Mouse (Mus musculus) stomach, embryonic 15.5 days (tissue): ENCODE results near the gene Fcho2. TPM values are rescaled to one million over a fixed set of nuclear protein-coding genes. Genes with fewer than 3 reads are reported as not detected.
A peak's percentile ranks its signal among the peaks of the same experiment; 100 is the strongest.

Experiments used
- ATAC-seq: fragments of 200-750 bp; cut with Nextera tagmentation; 2 replicates; pipeline ENCODE4 v1.8.0; 2017; ENCODE audit warnings: low read depth, moderate number of reproducible peaks, moderate TSS enrichment; ENCODE audit not compliant: insufficient read depth, low FRiP score
- H3K27ac ChIP-seq: fragments of 300-500 bp; sonication (generic); 2 replicates; pipeline ENCODE4 v1.5.1; 2015; ENCODE audit warnings: mild to moderate bottlenecking, inconsistent platforms
- H3K27me3 ChIP-seq: fragments of 300-500 bp; sonication (generic); replicated peaks from 2 replicates; pipeline ENCODE4 v1.6.1; 2015; ENCODE audit warnings: inconsistent platforms
- H3K36me3 ChIP-seq: fragments of 300-500 bp; sonication (generic); 2 replicates; pipeline ENCODE4 v1.6.1; 2015; ENCODE audit warnings: inconsistent platforms
- H3K4me1 ChIP-seq: fragments of 300-500 bp; sonication (generic); 2 replicates; pipeline ENCODE4 v1.6.1; 2015; ENCODE audit warnings: inconsistent platforms
- H3K4me2 ChIP-seq: fragments of 300-500 bp; sonication (generic); 2 replicates; pipeline ENCODE4 v1.6.1; 2015; ENCODE audit warnings: mild to moderate bottlenecking, inconsistent platforms
- H3K4me3 ChIP-seq: fragments of 300-500 bp; sonication (generic); replicated peaks from 2 replicates; pipeline ENCODE4 v1.5.1; 2015; ENCODE audit warnings: inconsistent platforms
- H3K9ac ChIP-seq: fragments of 300-500 bp; sonication (generic); 2 replicates; pipeline ENCODE4 v1.6.1; 2015; ENCODE audit warnings: inconsistent platforms
- H3K9me3 ChIP-seq: fragments of 300-500 bp; sonication (generic); 2 replicates; pipeline ENCODE4 v1.6.1; 2016; ENCODE audit warnings: inconsistent platforms
- WGBS: fragments of 180-500 bp; shearing (Covaris S2); methylation state at CpG from one replicate; pipeline ENCODE4 v1.1.7; 2015; 5-methylcytosine and 5-hydroxymethylcytosine counted together
- polyA plus RNA-seq: library from polyadenylated mRNA; unstranded; fragments of >200 nt; fragmentation: Nextera tagmentation; extraction: Ambion mirVana; gene quantifications from 2 replicates; pipeline ENCODE4 v1.2.1, GENCODE M21; 2015

Gene Fcho2
- polyA plus RNA-seq, 1 experiment from 2014 or later, result 47.8 TPM

- H3K9ac ChIP-seq, result no peak overlapping the region
- H3K4me3 ChIP-seq, result no peak overlapping the region
- no peak overlapping the region for H3K27ac ChIP-seq
- no peaks in the 10 kb centered on the region for H3K9me3 ChIP-seq
- no peak overlapping the region for H3K4me2 ChIP-seq
- WGBS, result 79% methylated on average over 4 of the region's 4 CpGs
- H3K27me3 ChIP-seq, result no peaks in the 10 kb centered on the region
- H3K4me1 ChIP-seq, result no peaks in the 10 kb centered on the region
- ATAC-seq, result no peak
- H3K36me3 ChIP-seq, result peaks cover 29% of the 10 kb centered on the region
These were observed 11.6 kb downstream of the Fcho2 start for GRCm38 (mm10) chr13:98803699-98804098.

GRCm38 (mm10) chr13:98802957-98803356 lies 12.3 kb downstream of the Fcho2 start:
- Histone ChIP-seq H3K9ac (no peak overlapping the region), H3K4me3 (no peak overlapping the region), H3K27me3 (no peaks in the 10 kb centered on the region), H3K4me2 (no peak overlapping the region), H3K27ac (no peak overlapping the region), H3K4me1 (no peaks in the 10 kb centered on the region), H3K9me3 (no peaks in the 10 kb centered on the region), H3K36me3 (peaks cover 31% of the 10 kb centered on the region)
- 87% methylated on average over 3 of the region's 3 CpGs for WGBS
- no peak for ATAC-seq

GRCm38 (mm10) chr13:98795511-98795910 lies 19.7 kb downstream of the Fcho2 start:
- Histone ChIP-seq H3K9ac (no peak overlapping the region), H3K4me3 (no peak overlapping the region), H3K27ac (no peak overlapping the region), H3K36me3 (peaks cover 15% of the 10 kb centered on the region), H3K27me3 (no peaks in the 10 kb centered on the region), H3K4me1 (no peaks in the 10 kb centered on the region), H3K4me2 (no peak overlapping the region), H3K9me3 (no peaks in the 10 kb centered on the region)
- 97% methylated on average over 3 of the region's 3 CpGs for WGBS
- no peak for ATAC-seq

GRCm38 (mm10) chr13:98792864-98793263 lies 22.4 kb downstream of the Fcho2 start:
- no peak for ATAC-seq
- Histone ChIP-seq H3K27ac (no peak overlapping the region), H3K27me3 (no peaks in the 10 kb centered on the region), H3K4me3 (no peak overlapping the region), H3K9me3 (no peaks in the 10 kb centered on the region), H3K36me3 (peaks cover 2% of the 10 kb centered on the region; the same call in 1 of the 2 replicates), H3K4me1 (no peaks in the 10 kb centered on the region), H3K9ac (no peak overlapping the region), H3K4me2 (no peak overlapping the region)
- 92% methylated on average over 1 of the region's 1 CpGs for WGBS

- peaks cover 6% of the 10 kb centered on the region; the same call in 1 of the 2 replicates for H3K36me3 ChIP-seq
- H3K9me3 ChIP-seq, result no peaks in the 10 kb centered on the region
- no peaks in the 10 kb centered on the region for H3K4me1 ChIP-seq
- 88% methylated on average over 1 of the region's 1 CpGs for WGBS
- no peak overlapping the region for H3K27ac ChIP-seq
- ATAC-seq, result no peak
- H3K4me2 ChIP-seq, result no peak overlapping the region
- H3K27me3 ChIP-seq, result no peaks in the 10 kb centered on the region
- H3K4me3 ChIP-seq, result no peak overlapping the region
- H3K9ac ChIP-seq, result no peak overlapping the region
These were observed 23.6 kb downstream of the Fcho2 start for GRCm38 (mm10) chr13:98791693-98792092.

- no peaks in the 10 kb centered on the region for H3K27me3 ChIP-seq
- WGBS, result 86% methylated on average over 5 of the region's 5 CpGs
- 0 out of 2 replicates have a peak, but pooled peaks cover 14% of the 10 kb centered on the region for H3K36me3 ChIP-seq
- H3K4me3 ChIP-seq, result no peak overlapping the region
- no peak for ATAC-seq
- H3K4me1 ChIP-seq, result no peaks in the 10 kb centered on the region
- H3K27ac ChIP-seq, result no peak overlapping the region
- H3K9me3 ChIP-seq, result no peaks in the 10 kb centered on the region
- no peak overlapping the region for H3K9ac ChIP-seq
- H3K4me2 ChIP-seq, result no peak overlapping the region
These were observed 28.1 kb downstream of the Fcho2 start for GRCm38 (mm10) chr13:98786970-98787685.

- H3K9ac ChIP-seq, result no peak overlapping the region
- no peaks in the 10 kb centered on the region for H3K27me3 ChIP-seq
- no peaks in the 10 kb centered on the region for H3K9me3 ChIP-seq
- no peak overlapping the region for H3K4me2 ChIP-seq
- WGBS, result 88% methylated on average over 3 of the region's 3 CpGs
- no peak overlapping the region for H3K27ac ChIP-seq
- peaks cover 12% of the 10 kb centered on the region; the same call in 1 of the 2 replicates for H3K36me3 ChIP-seq
- no peak for ATAC-seq
- H3K4me3 ChIP-seq, result no peak overlapping the region
- no peaks in the 10 kb centered on the region for H3K4me1 ChIP-seq
These were observed 37.3 kb downstream of the Fcho2 start for GRCm38 (mm10) chr13:98777959-98778358.

- peaks cover 2% of the 10 kb centered on the region; the same call in 1 of the 2 replicates for H3K36me3 ChIP-seq
- ATAC-seq, result no peak
- 94% methylated on average over 2 of the region's 2 CpGs for WGBS
- H3K27ac ChIP-seq, result no peak overlapping the region
- no peak overlapping the region for H3K9ac ChIP-seq
- no peak overlapping the region for H3K4me3 ChIP-seq
- H3K4me2 ChIP-seq, result no peak overlapping the region
- no peaks in the 10 kb centered on the region for H3K9me3 ChIP-seq
- H3K4me1 ChIP-seq, result no peaks in the 10 kb centered on the region
- no peaks in the 10 kb centered on the region for H3K27me3 ChIP-seq
These were observed 43.8 kb downstream of the Fcho2 start for GRCm38 (mm10) chr13:98771484-98771883.

- no peak overlapping the region for H3K9ac ChIP-seq
- no peaks in the 10 kb centered on the region for H3K4me1 ChIP-seq
- no peaks in the 10 kb centered on the region for H3K36me3 ChIP-seq
- WGBS, result 34% methylated on average over 4 of the region's 4 CpGs
- H3K27me3 ChIP-seq, result no peaks in the 10 kb centered on the region
- ATAC-seq, result no peak; the same call in 1 of the 2 replicates
- no peak overlapping the region for H3K27ac ChIP-seq
- H3K4me2 ChIP-seq, result no peak overlapping the region
- H3K4me3 ChIP-seq, result no peak overlapping the region
- no peaks in the 10 kb centered on the region for H3K9me3 ChIP-seq
These were observed 46.9 kb downstream of the Fcho2 start for GRCm38 (mm10) chr13:98768329-98768728.

- no peak overlapping the region for H3K27ac ChIP-seq
- no peaks in the 10 kb centered on the region for H3K27me3 ChIP-seq
- no peak overlapping the region for H3K4me3 ChIP-seq
- H3K4me1 ChIP-seq, result no peaks in the 10 kb centered on the region
- H3K9me3 ChIP-seq, result no peaks in the 10 kb centered on the region
- ATAC-seq, result no peak
- H3K9ac ChIP-seq, result no peak overlapping the region
- no peaks in the 10 kb centered on the region for H3K36me3 ChIP-seq
- no peak overlapping the region for H3K4me2 ChIP-seq
These were observed 53.5 kb downstream of the Fcho2 start for GRCm38 (mm10) chr13:98761771-98762170.

- WGBS, result 70% methylated on average over 1 of the region's 1 CpGs
- H3K4me1 ChIP-seq, result no peaks in the 10 kb centered on the region
- no peak for ATAC-seq
- H3K36me3 ChIP-seq, result no peaks in the 10 kb centered on the region; the same call in 1 of the 2 replicates
- no peaks in the 10 kb centered on the region for H3K27me3 ChIP-seq
- no peak overlapping the region for H3K4me3 ChIP-seq
- no peak overlapping the region for H3K9ac ChIP-seq
- H3K4me2 ChIP-seq, result no peak overlapping the region
- no peaks in the 10 kb centered on the region for H3K9me3 ChIP-seq
- H3K27ac ChIP-seq, result no peak overlapping the region
These were observed 59.4 kb downstream of the Fcho2 start for GRCm38 (mm10) chr13:98755886-98756285.

GRCm38 (mm10) chr13:98744679-98745078 lies 70.6 kb downstream of the Fcho2 start:
- WGBS, result 57% methylated on average over 1 of the region's 1 CpGs
- Histone ChIP-seq H3K9me3 (no peaks in the 10 kb centered on the region), H3K9ac (no peak overlapping the region), H3K4me3 (no peak overlapping the region), H3K36me3 (peaks cover 12% of the 10 kb centered on the region), H3K27me3 (no peaks in the 10 kb centered on the region), H3K4me2 (no peak overlapping the region), H3K27ac (no peak overlapping the region), H3K4me1 (no peaks in the 10 kb centered on the region)
- ATAC-seq, result peak; percentile 60; the same call in 1 of the 2 replicates

- ATAC-seq, result no peak
- Histone ChIP-seq H3K4me2 (no peak overlapping the region), H3K9ac (no peak overlapping the region), H3K27ac (no peak overlapping the region), H3K4me1 (no peaks in the 10 kb centered on the region), H3K27me3 (no peaks in the 10 kb centered on the region), H3K4me3 (no peak overlapping the region), H3K9me3 (no peaks in the 10 kb centered on the region), H3K36me3 (peaks cover 12% of the 10 kb centered on the region)
These were observed 71.4 kb downstream of the Fcho2 start for GRCm38 (mm10) chr13:98743829-98744228.
